Mouse (Mus musculus) liver, embryonic 14.5 days (tissue): Measurements from ENCODE around the gene 4932438H23Rik.

Source experiments
- CTCF ChIP-seq: IDR thresholded peaks from 2 replicates; pipeline ENCODE4 v1.5.1; 2016; ENCODE audit warnings: antibody characterized with exemption, low read depth, control low read depth
- EP300 ChIP-seq: IDR thresholded peaks from 2 replicates; pipeline ENCODE4 v1.6.1; 2016; ENCODE audit warnings: antibody characterized with exemption, low read depth

DNA sequence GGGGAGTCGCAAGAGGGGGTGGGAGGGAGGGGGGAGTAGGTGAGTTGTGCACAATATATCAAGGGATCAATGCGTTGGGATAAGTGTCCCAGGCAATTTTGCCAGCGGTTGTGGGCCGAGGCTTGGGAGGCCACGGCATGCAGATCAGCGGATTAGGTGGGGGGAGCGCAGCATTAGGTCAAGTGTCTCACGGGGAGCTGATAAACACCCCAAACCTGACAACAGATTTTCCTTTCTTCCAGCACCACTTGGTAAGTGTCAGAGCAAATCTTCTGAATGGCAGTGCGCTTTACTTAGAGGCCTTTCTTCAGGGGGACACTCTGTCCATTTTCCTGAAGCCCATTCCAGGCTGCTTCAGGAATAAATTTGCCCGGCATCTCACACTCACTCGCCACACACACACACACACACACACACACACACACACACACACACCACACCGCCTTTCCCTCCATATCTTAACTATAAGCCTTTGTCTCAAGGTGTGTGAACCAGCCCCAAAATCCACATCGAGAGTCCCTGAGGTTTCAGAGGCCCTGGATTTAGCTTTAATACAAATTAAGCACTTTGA lies 10.6 kb upstream of the 4932438H23Rik start:
- TF ChIP-seq CTCF: no peak
- TF ChIP-seq EP300: no peak
